Mouse (Mus musculus): ENCODE data around the gene Msx3. TPM values are rescaled to one million over a fixed set of nuclear protein-coding genes. Genes with fewer than 3 reads are reported as not detected.

The Msx3 gene
- total RNA-seq, 4 experiments from 2014 or later, result not detected

- DNase-seq (ENCODE audit: low spot score in 2 of 2), result no peak
Measured at GRCm38 (mm10) chr7:140057413-140058407, 8.8 kb upstream of the Msx3 start.

DNA sequence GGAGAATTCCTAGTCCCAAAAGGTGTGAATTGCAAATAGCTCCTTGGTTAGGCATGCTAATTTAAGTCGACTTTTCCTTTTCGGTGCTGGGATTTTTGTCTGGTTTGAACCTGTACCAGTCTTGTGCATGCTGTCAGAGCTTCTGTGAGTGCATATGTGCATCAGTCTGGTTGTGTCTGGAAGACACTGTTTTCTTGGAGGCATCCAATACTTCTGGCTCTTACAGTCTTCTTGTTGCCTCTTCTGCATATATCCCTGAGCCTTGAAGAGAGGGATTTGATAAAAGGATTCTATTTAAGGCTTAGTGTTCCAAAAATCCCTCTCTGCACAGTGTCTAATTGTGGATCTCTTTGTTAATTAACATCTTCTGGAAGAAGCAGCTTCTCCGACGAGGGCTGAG is 5.2 kb upstream of the Msx3 start:
- DNase-seq (ENCODE audit: low spot score in 2 of 2), result peak; percentile 32 to 47

- DNase-seq (ENCODE audit: low spot score in 2 of 2), result no peak
Measured at GRCm38 (mm10) chr7:140049115-140049689, 313 bp upstream of the Msx3 start.

DNA sequence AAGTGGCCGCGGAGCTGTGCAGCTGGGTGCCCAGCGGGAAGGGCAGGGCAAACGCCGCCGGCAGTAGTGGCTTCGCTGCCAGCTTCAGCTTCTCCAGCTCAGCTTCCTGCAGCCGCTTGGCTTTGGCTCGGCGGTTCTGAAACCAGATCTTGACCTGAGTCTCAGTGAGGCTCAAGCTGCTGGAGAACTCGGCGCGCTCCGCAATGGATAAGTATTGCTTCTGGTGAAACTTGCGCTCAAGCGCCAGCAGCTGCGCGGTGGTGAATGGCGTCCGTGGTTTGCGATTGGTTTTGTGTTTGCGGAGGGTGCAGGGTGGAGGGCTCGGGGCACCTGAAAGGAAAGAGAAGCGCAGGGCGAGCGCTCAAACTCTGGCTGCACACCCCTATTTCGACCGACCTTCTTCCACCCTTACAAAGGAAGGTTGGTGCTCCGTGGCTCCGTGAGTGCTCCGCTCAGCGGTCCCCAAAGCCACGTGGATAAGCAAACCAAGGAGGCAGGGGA is 1.0 kb downstream of the Msx3 start:
- DNase-seq (ENCODE audit: low spot score in 2 of 2), result no peak

GRCm38 (mm10) chr7:140045546-140045945 is 3.3 kb downstream of the Msx3 start:
- no peak for DNase-seq (ENCODE audit: low spot score in 2 of 2)

- DNase-seq (ENCODE audit: low spot score in 2 of 2), result no peak
Measured at GRCm38 (mm10) chr7:140042728-140043127, 6.2 kb downstream of the Msx3 start.

- no peak for DNase-seq (ENCODE audit: low spot score in 2 of 2)
Measured at GRCm38 (mm10) chr7:140037171-140037555, 11.7 kb downstream of the Msx3 start.

DNA sequence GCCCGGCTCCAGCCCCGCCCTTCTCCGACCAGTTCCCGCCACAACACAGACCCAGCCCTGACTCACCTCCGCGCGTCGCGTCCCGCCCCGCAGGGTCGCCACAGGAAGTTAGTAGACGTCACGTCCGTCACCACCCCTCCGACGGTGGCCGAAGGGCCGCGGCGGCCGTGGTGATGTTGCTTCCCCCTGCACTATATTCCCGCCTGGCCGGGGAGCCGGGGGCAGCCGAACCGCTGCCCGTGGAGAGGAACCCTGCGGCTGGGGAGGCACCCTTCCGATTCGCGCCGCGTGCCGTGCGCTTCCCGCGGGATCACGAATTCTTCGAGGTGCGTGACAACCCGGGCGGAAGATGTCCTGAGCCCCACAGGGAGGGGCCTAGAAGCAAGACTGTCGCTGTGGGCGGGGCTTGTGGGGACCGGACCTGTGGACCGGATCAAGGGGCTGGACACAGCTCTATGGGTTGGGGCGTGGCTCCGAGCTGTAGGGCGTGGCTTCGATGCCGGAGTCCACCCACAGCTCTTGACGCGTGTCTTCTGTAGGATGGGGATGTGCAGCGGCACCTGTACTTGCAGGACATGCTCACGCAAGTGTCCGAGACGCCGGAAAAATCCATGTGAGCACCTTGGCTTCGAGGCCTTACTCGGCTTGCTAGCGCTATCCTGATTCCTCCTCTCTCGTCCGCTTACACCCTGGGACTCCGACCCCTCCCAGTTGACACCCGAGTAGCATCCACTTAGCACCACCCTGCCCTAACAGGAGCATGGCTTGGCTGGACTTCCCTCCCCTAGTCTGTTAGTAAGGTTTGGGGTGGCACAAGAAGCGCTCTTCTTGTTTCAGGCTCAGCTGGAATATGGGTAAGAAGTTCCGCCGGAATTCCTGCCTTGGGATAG is 12.4 kb downstream of the Msx3 start, which contains the start of the genes Zfp511 and Tubgcp2:
Zfp511 (plus strand) TSS at position 111 of the 890 bp plus-strand sequence.
Tubgcp2 (minus strand) TSS at position 389 of the 890 bp plus-strand sequence.
- peak; percentile 89 to 91 for DNase-seq (ENCODE audit: low spot score in 2 of 2)

GRCm38 (mm10) chr7:140035456-140035855 is 13.4 kb downstream of the Msx3 start:
- peak in 1 of 2 experiments; percentile 0 for DNase-seq (ENCODE audit: low spot score in 2 of 2)

GRCm38 (mm10) chr7:140033386-140033785 is 15.5 kb downstream of the Msx3 start:
- no peak for DNase-seq (ENCODE audit: low spot score in 2 of 2)

DNA sequence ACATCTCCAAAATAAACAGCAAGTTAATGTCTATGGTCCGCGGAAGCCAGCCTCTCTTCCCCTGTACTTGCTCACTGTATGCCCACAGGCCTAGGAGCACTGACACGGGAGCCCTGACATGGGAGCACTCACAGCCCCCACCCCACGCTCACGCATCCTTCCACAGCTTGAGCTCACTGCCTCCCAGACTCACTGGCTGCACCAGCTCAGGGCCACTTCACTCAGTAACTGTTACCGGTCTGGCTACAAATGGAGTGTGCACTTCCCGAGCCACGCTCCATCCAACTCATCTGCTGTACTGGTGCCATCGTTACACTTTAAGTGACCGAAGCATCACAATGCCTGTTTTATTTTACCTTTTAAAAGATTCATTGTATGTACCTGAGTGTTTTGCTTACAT is 16.5 kb downstream of the Msx3 start:
- no peak for DNase-seq (ENCODE audit: low spot score in 2 of 2)

GRCm38 (mm10) chr7:140031771-140032170 is 17.1 kb downstream of the Msx3 start:
- no peak for DNase-seq (ENCODE audit: low spot score in 2 of 2)

- DNase-seq (ENCODE audit: low spot score in 2 of 2), result no peak
Measured at GRCm38 (mm10) chr7:140011336-140011735, 37.6 kb downstream of the Msx3 start.

- no peak for DNase-seq (ENCODE audit: low spot score in 2 of 2)
Measured at GRCm38 (mm10) chr7:140007781-140008180, 41.1 kb downstream of the Msx3 start.

DNA sequence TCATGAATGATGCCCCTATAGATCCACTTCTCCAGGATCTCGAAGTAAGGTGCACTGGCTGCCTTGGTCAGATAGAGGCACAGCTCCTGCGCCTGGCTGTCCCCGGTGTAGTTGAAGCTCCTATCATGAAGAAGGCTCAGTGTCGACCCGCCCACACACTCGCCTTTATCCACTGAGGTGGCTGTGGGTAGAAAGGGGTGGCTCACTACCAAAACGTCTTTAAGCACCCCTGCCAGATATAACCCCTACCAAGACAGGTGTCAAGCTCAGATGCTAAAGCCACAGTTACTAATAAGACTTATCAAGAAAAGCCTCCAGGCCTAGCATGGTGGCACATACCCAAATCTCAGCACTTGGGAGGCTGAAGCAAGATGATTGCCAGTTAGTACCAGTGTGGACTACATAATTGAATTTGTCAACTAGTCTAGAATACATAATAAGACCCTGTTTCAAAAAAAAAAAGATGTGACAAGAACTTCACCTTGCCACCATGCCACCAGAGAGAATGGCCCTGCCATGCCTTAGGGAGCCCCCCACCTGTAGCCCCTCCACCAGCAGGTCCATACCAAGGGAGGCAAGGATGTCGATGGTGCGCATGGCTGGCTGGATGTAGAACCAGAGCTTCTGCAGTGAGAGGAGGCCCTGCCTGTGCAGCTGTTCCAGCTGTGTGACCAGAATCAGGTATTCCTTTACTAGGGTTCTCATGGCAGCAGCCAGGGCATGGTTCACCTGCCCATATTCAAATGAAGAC is 41.9 kb downstream of the Msx3 start:
- no peak for DNase-seq (ENCODE audit: low spot score in 2 of 2)

- DNase-seq (ENCODE audit: low spot score in 2 of 2), result no peak
Measured at GRCm38 (mm10) chr7:140004666-140005065, 44.2 kb downstream of the Msx3 start.

DNA sequence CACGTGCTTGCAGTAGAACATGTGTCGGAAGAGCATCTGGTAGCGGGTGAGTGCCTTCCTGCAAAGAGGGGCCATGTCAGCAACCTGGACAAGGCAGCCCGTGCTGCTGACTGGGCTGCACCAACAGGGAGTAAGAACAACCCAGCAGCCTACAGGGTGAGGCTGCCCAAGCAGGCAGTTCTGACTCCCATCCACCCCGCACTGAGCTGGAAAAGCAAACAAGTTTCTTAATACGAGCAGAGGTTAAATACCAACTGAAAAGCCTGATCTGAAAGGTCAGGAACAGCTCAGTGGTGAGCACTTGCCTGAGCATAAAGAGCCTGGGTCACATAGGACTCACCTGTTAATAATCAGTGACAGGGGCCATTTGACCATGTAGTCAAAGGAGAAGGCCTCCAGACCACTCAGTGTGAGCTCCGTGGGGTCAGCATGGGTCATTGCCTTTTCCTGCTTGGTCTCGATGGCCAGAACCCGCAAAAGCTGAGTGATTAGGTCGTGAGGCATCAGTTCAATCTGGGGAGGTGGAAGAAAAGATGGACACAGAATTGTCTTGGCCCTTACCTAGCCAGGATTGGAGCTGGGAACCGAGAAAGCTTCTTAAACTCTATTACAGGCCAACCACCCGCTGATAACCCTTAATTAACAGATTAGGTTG is 47.7 kb downstream of the Msx3 start:
- no peak for DNase-seq (ENCODE audit: low spot score in 2 of 2)

- peak in 1 of 2 experiments; percentile 31 for DNase-seq (ENCODE audit: low spot score in 2 of 2)
Measured at GRCm38 (mm10) chr7:139998691-139999350, 50.1 kb downstream of the Msx3 start.

Data from layer of hippocampus, adult 8-10 months (tissue).